Comparison of ENCODE assay signal across 22 mouse cellular contexts in genomic region chr17:68927418-68927817, GRCm38 (mm10).
DNase-seq lines count a peak whose midpoint lies in the region; ATAC-seq lines count a peak whose summit lies in the region.
"Had no signal": no experiment of that assay in that cellular context is flagged by ENCODE, and none has a peak within 500 bp of the region (broad histone marks: within the 10 kb centered on the region; RNA-seq: fewer than 3 reads in every experiment).

No protein-coding gene starts in this region.

- no peak overlapping the region for H3K9ac ChIP-seq in heart, embryonic 12.5 days
- no peak overlapping the region for H3K9ac ChIP-seq in heart, embryonic 16.5 days (ENCODE audit: low read length)
- H3K9ac ChIP-seq: embryonic facial prominence, embryonic 12.5 days; forebrain, embryonic 12.5 days; hindbrain, embryonic 12.5 days had no signal

- intact Hi-C loops in heart, postnatal 14 days (cut with DNase I): no loop called here

- no peak overlapping the region for H3K4me3 ChIP-seq in heart, embryonic 12.5 days
- H3K4me3 ChIP-seq in heart, embryonic 16.5 days (ENCODE audit: low read length): no peak overlapping the region
- H3K4me3 ChIP-seq: embryonic facial prominence, embryonic 12.5 days; forebrain, embryonic 12.5 days; hindbrain, embryonic 12.5 days had no signal

- no peaks in the 10 kb centered on the region for H3K9me3 ChIP-seq in heart, embryonic 12.5 days (replicated peaks)
- no peaks in the 10 kb centered on the region for H3K9me3 ChIP-seq in heart, embryonic 16.5 days (replicated peaks; ENCODE audit: control insufficient read depth, low read length)
- H3K9me3 ChIP-seq: embryonic facial prominence, embryonic 12.5 days; forebrain, embryonic 12.5 days; hindbrain, embryonic 12.5 days had no signal

- H3K4me2 ChIP-seq in heart, embryonic 12.5 days: 0 out of 2 replicates have a peak overlapping the region, but pooled peaks have one; percentile 15
- H3K4me2 ChIP-seq in heart, embryonic 16.5 days (ENCODE audit: low read depth, low read length): no peak overlapping the region
- H3K4me2 ChIP-seq: embryonic facial prominence, embryonic 12.5 days; forebrain, embryonic 12.5 days; hindbrain, embryonic 12.5 days had no signal

- H3K4me1 ChIP-seq in heart, embryonic 12.5 days (replicated peaks): peaks cover 21% of the 10 kb centered on the region
- peaks cover 5% of the 10 kb centered on the region; the same call in 1 of the 2 replicates for H3K4me1 ChIP-seq in heart, embryonic 16.5 days (ENCODE audit: control insufficient read depth, insufficient read depth, low read length)
- H3K4me1 ChIP-seq: forebrain, embryonic 12.5 days; hindbrain, embryonic 12.5 days had no signal

- no peaks in the 10 kb centered on the region for H3K27me3 ChIP-seq in heart, embryonic 12.5 days (replicated peaks)
- no peaks in the 10 kb centered on the region for H3K27me3 ChIP-seq in heart, embryonic 16.5 days (ENCODE audit: control insufficient read depth, insufficient read depth, low read length)
- H3K27me3 ChIP-seq: embryonic facial prominence, embryonic 12.5 days; forebrain, embryonic 12.5 days; hindbrain, embryonic 12.5 days had no signal

- 25% methylated on average over 6 of the region's 6 CpGs for WGBS in heart, embryonic 12.5 days
- 21% methylated on average over 6 of the region's 6 CpGs for WGBS in heart, embryonic 16.5 days

- peak; percentile 76 for ATAC-seq in heart, embryonic 12.5 days (ENCODE audit: insufficient number of reproducible peaks, low FRiP score)
- peak; percentile 78; the same call in 1 of the 2 replicates for ATAC-seq in heart, embryonic 16.5 days (replicated peaks; ENCODE audit: extremely low read depth, insufficient read depth, low FRiP score)
- ATAC-seq: forebrain, embryonic 16.5 days; hindbrain, embryonic 16.5 days; inflammation-experienced regulatory T-cells, adult 6 months; intestine, postnatal 0 days had no signal

- H3K27ac ChIP-seq in heart, embryonic 12.5 days (ENCODE audit: poor library complexity, severe bottlenecking): no peak overlapping the region
- no peak overlapping the region for H3K27ac ChIP-seq in heart, embryonic 16.5 days (ENCODE audit: low read length)
- H3K27ac ChIP-seq: embryonic facial prominence, embryonic 12.5 days; forebrain, embryonic 12.5 days; hindbrain, embryonic 12.5 days had no signal

- no peaks in the 10 kb centered on the region for H3K36me3 ChIP-seq in heart, embryonic 12.5 days
- no peaks in the 10 kb centered on the region for H3K36me3 ChIP-seq in heart, embryonic 16.5 days (ENCODE audit: control insufficient read depth, insufficient read depth)
- H3K36me3 ChIP-seq: embryonic facial prominence, embryonic 12.5 days; forebrain, embryonic 12.5 days; G1E; hindbrain, embryonic 12.5 days had no signal

- no peak for DNase-seq in heart, adult 18-20 months
- DNase-seq in heart, postnatal 14 days: no peak
- peak; percentile 40 for DNase-seq in Muller cell, postnatal 12 days (ENCODE audit: inconsistent ontology term)
- peak; percentile 15 for DNase-seq in ZHBTc4 (ENCODE audit: low read depth, low spot score)
- no peak for DNase-seq in retina, embryonic 14.5 days (ENCODE audit: low spot score)
- DNase-seq: adrenal gland, adult 2 months; adrenal gland, postnatal 25 days; cerebellum, adult 18-20 months; cerebellum, adult 9-11 months; cerebellum, postnatal 36 days; gastrocnemius, postnatal 10 days; kidney, adult 8-10 months had no signal

Comparison
In these comparisons a context has a peak if more than half of its experiments do, and no peak if none do; other contexts are left out.
1. DNase-seq: peak in Muller cell, postnatal 12 days (single experiment) and ZHBTc4 (single experiment); none in heart, adult 18-20 months (0 of 2), heart, postnatal 14 days (0 of 2) and retina, embryonic 14.5 days (single experiment).